Mouse (Mus musculus): Measurements from ENCODE around the gene Hoxa6.

Gene Hoxa6

GRCm38 (mm10) chr6:52241001-52241621, 32.6 kb upstream of the Hoxa6 start:
- no peak for DNase-seq (ENCODE audit: low spot score in 2 of 2)

- peak; percentile 45 to 59 for DNase-seq (ENCODE audit: low spot score in 2 of 2)
Measured at GRCm38 (mm10) chr6:52240389-52241000, 32.0 kb upstream of the Hoxa6 start, which contains the start of gene Hoxa10. Hoxa10 (minus strand) TSS chr6:52240854.

GRCm38 (mm10) chr6:52239625-52240388, 31.3 kb upstream of the Hoxa6 start:
- no peak for DNase-seq (ENCODE audit: low spot score in 2 of 2)

GRCm38 (mm10) chr6:52238976-52239375, 30.5 kb upstream of the Hoxa6 start:
- no peak for DNase-seq (ENCODE audit: low spot score in 2 of 2)

- no peak for DNase-seq (ENCODE audit: low spot score in 2 of 2)
Measured at GRCm38 (mm10) chr6:52238155-52238545, 29.6 kb upstream of the Hoxa6 start.

- DNase-seq (ENCODE audit: low spot score in 2 of 2), result no peak
Measured at GRCm38 (mm10) chr6:52237346-52238154, 29.0 kb upstream of the Hoxa6 start.

- no peak for DNase-seq (ENCODE audit: low spot score in 2 of 2)
Measured at GRCm38 (mm10) chr6:52236806-52237205, 28.3 kb upstream of the Hoxa6 start.

- DNase-seq (ENCODE audit: low spot score in 2 of 2), result no peak
Measured at GRCm38 (mm10) chr6:52235866-52236265, 27.3 kb upstream of the Hoxa6 start.

GRCm38 (mm10) chr6:52235267-52235666, 26.7 kb upstream of the Hoxa6 start:
- DNase-seq (ENCODE audit: low spot score in 2 of 2), result no peak

GRCm38 (mm10) chr6:52234428-52235140, 26.1 kb upstream of the Hoxa6 start:
- DNase-seq (ENCODE audit: low spot score in 2 of 2), result no peak

- no peak for DNase-seq (ENCODE audit: low spot score in 2 of 2)
Measured at GRCm38 (mm10) chr6:52233546-52234427, 25.3 kb upstream of the Hoxa6 start.

GRCm38 (mm10) chr6:52232984-52233545, 24.5 kb upstream of the Hoxa6 start:
- DNase-seq (ENCODE audit: low spot score in 2 of 2), result no peak

GRCm38 (mm10) chr6:52232568-52232965, 24.0 kb upstream of the Hoxa6 start:
- no peak for DNase-seq (ENCODE audit: low spot score in 2 of 2)

GRCm38 (mm10) chr6:52231885-52232567, 23.5 kb upstream of the Hoxa6 start:
- DNase-seq (ENCODE audit: low spot score in 2 of 2), result no peak

GRCm38 (mm10) chr6:52230516-52231165, 22.1 kb upstream of the Hoxa6 start, which contains the start of gene Hoxa9:
Hoxa9 (minus strand) TSS chr6:52231089.
- no peak for DNase-seq (ENCODE audit: low spot score in 2 of 2)

- no peak for DNase-seq (ENCODE audit: low spot score in 2 of 2)
Measured at GRCm38 (mm10) chr6:52229558-52230416, 21.3 kb upstream of the Hoxa6 start.

GRCm38 (mm10) chr6:52228475-52229465, 20.2 kb upstream of the Hoxa6 start:
- no peak for DNase-seq (ENCODE audit: low spot score in 2 of 2)
